Mouse (Mus musculus): ENCODE measurements around the gene Sept6.

- TF ChIP-seq CTCF (IDR thresholded peaks at IDR 0.05) (no peak), EP300 (IDR thresholded peaks at IDR 0.05) (no peak)
Measured at GRCm38 (mm10) chrX:36989234-36989751, 2.3 kb downstream of the Sept6 start.
